Mouse (Mus musculus): ENCODE data around the gene Mast4. TPM values are rescaled to one million over a fixed set of nuclear protein-coding genes. Genes with fewer than 3 reads are reported as not detected.

Mast4 gene
- polyA plus RNA-seq, 1 experiment, result 6.4 TPM

GRCm38 (mm10) chr13:102898374-102899131, 435.7 kb downstream of the Mast4 start:
- Histone ChIP-seq H3K4me3 (ENCODE audit: extremely low read depth, insufficient read depth, insufficient read length) (no peak overlapping the region), H3K27me3 (ENCODE audit: control insufficient read depth, insufficient read depth, low read length) (no peaks in the 10 kb centered on the region), H3K27ac (ENCODE audit: insufficient read depth, low read length) (peak overlapping the region; percentile 84), H3K4me1 (ENCODE audit: control insufficient read depth, insufficient read depth, insufficient read length) (peaks cover 41% of the 10 kb centered on the region), H3K36me3 (ENCODE audit: control insufficient read depth, insufficient read depth, low read length) (no peaks in the 10 kb centered on the region)
- 34% methylated on average over 15 of the region's 15 CpGs for WGBS
- peak in 1 of 2 experiments; percentile 67 for DNase-seq (ENCODE audit: low read depth in 1 of 2, low spot score in 2 of 2)
- TF ChIP-seq CTCF (IDR thresholded peaks at IDR 0.05; ENCODE audit: extremely low read depth, insufficient read depth, insufficient read length, insufficient replicate concordance) (no peak), POLR2A (IDR thresholded peaks at IDR 0.05; ENCODE audit: low read depth, low read length) (no peak)

GRCm38 (mm10) chr13:102896322-102896721, 438.0 kb downstream of the Mast4 start:
- Histone ChIP-seq H3K4me3 (ENCODE audit: extremely low read depth, insufficient read depth, insufficient read length) (no peak overlapping the region), H3K27ac (ENCODE audit: insufficient read depth, low read length) (no peak overlapping the region), H3K36me3 (ENCODE audit: control insufficient read depth, insufficient read depth, low read length) (no peaks in the 10 kb centered on the region), H3K27me3 (ENCODE audit: control insufficient read depth, insufficient read depth, low read length) (no peaks in the 10 kb centered on the region), H3K4me1 (ENCODE audit: control insufficient read depth, insufficient read depth, insufficient read length) (peaks cover 41% of the 10 kb centered on the region)
- no peak for TF ChIP-seq CTCF (IDR thresholded peaks at IDR 0.05; ENCODE audit: extremely low read depth, insufficient read depth, insufficient read length, insufficient replicate concordance)
- no peak for TF ChIP-seq POLR2A (IDR thresholded peaks at IDR 0.05; ENCODE audit: low read depth, low read length)
- DNase-seq (ENCODE audit: low read depth in 1 of 2, low spot score in 2 of 2), result no peak

GRCm38 (mm10) chr13:102895894-102896293, 438.4 kb downstream of the Mast4 start:
- TF ChIP-seq CTCF (IDR thresholded peaks at IDR 0.05; ENCODE audit: extremely low read depth, insufficient read depth, insufficient read length, insufficient replicate concordance) (no peak), POLR2A (IDR thresholded peaks at IDR 0.05; ENCODE audit: low read depth, low read length) (no peak)
- Histone ChIP-seq H3K4me3 (ENCODE audit: extremely low read depth, insufficient read depth, insufficient read length) (no peak overlapping the region), H3K36me3 (ENCODE audit: control insufficient read depth, insufficient read depth, low read length) (no peaks in the 10 kb centered on the region), H3K27ac (ENCODE audit: insufficient read depth, low read length) (peak overlapping the region; percentile 4; the same call in 1 of the 2 replicates), H3K27me3 (ENCODE audit: control insufficient read depth, insufficient read depth, low read length) (no peaks in the 10 kb centered on the region), H3K4me1 (ENCODE audit: control insufficient read depth, insufficient read depth, insufficient read length) (peaks cover 41% of the 10 kb centered on the region)
- no peak for DNase-seq (ENCODE audit: low read depth in 1 of 2, low spot score in 2 of 2)
- 13% methylated on average over 6 of the region's 6 CpGs for WGBS

GRCm38 (mm10) chr13:102894287-102895234, 439.7 kb downstream of the Mast4 start:
- H3K27ac ChIP-seq (ENCODE audit: insufficient read depth, low read length), result 0 out of 2 replicates have a peak overlapping the region, but pooled peaks have one; percentile 4
- H3K27me3 ChIP-seq (ENCODE audit: control insufficient read depth, insufficient read depth, low read length), result no peaks in the 10 kb centered on the region
- TF ChIP-seq CTCF (IDR thresholded peaks at IDR 0.05; ENCODE audit: extremely low read depth, insufficient read depth, insufficient read length, insufficient replicate concordance) (no peak), POLR2A (IDR thresholded peaks at IDR 0.05; ENCODE audit: low read depth, low read length) (no peak)
- 68% methylated on average over 15 of the region's 15 CpGs for WGBS
- DNase-seq (ENCODE audit: low read depth in 1 of 2, low spot score in 2 of 2), result peak in 1 of 2 experiments; percentile 41
- H3K4me3 ChIP-seq (ENCODE audit: extremely low read depth, insufficient read depth, insufficient read length), result no peak overlapping the region
- no peaks in the 10 kb centered on the region for H3K36me3 ChIP-seq (ENCODE audit: control insufficient read depth, insufficient read depth, low read length)
- peaks cover 33% of the 10 kb centered on the region for H3K4me1 ChIP-seq (ENCODE audit: control insufficient read depth, insufficient read depth, insufficient read length)

GRCm38 (mm10) chr13:102892783-102893182, 441.5 kb downstream of the Mast4 start:
- WGBS, result 29% methylated on average over 3 of the region's 3 CpGs
- TF ChIP-seq POLR2A (IDR thresholded peaks at IDR 0.05; ENCODE audit: low read depth, low read length), result no peak
- Histone ChIP-seq H3K27me3 (ENCODE audit: control insufficient read depth, insufficient read depth, low read length) (no peaks in the 10 kb centered on the region), H3K4me1 (ENCODE audit: control insufficient read depth, insufficient read depth, insufficient read length) (peaks cover 26% of the 10 kb centered on the region), H3K27ac (ENCODE audit: insufficient read depth, low read length) (no peak overlapping the region), H3K36me3 (ENCODE audit: control insufficient read depth, insufficient read depth, low read length) (no peaks in the 10 kb centered on the region), H3K4me3 (ENCODE audit: extremely low read depth, insufficient read depth, insufficient read length) (no peak overlapping the region)
- no peak for DNase-seq (ENCODE audit: low read depth in 1 of 2, low spot score in 2 of 2)

- 93% methylated on average over 10 of the region's 10 CpGs for WGBS
- peaks cover 19% of the 10 kb centered on the region for H3K4me1 ChIP-seq (ENCODE audit: control insufficient read depth, insufficient read depth, insufficient read length)
- no peak overlapping the region for H3K4me3 ChIP-seq (ENCODE audit: extremely low read depth, insufficient read depth, insufficient read length)
- TF ChIP-seq POLR2A (IDR thresholded peaks at IDR 0.05; ENCODE audit: low read depth, low read length) (no peak), CTCF (IDR thresholded peaks at IDR 0.05; ENCODE audit: extremely low read depth, insufficient read depth, insufficient read length, insufficient replicate concordance) (no peak)
- no peak overlapping the region for H3K27ac ChIP-seq (ENCODE audit: insufficient read depth, low read length)
- H3K36me3 ChIP-seq (ENCODE audit: control insufficient read depth, insufficient read depth, low read length), result no peaks in the 10 kb centered on the region
- no peak for DNase-seq (ENCODE audit: low read depth in 1 of 2, low spot score in 2 of 2)
- no peaks in the 10 kb centered on the region for H3K27me3 ChIP-seq (ENCODE audit: control insufficient read depth, insufficient read depth, low read length)
These were observed 444.3 kb downstream of the Mast4 start for GRCm38 (mm10) chr13:102889989-102890388.

All from spleen, adult 2 months (tissue).